Mouse (Mus musculus) brown adipose tissue, adult 24 weeks (tissue): ENCODE measurements around the gene Anp32e. TPM values are rescaled to one million over a fixed set of nuclear protein-coding genes. Genes with fewer than 3 reads are reported as not detected.
"Not testable (repeated sequence)": the region's sequence is repeated elsewhere in the genome, so short reads cannot be mapped to it uniquely, and the experiment has no call there.

ENCODE experiments used
- H3K27ac ChIP-seq: fragments of 200-500 bp; replicated peaks from 2 replicates; pipeline ENCODE4 v1.5.1; 2012; ENCODE audit warnings: low read depth, mild to moderate bottlenecking, low read length
- H3K4me1 ChIP-seq: fragments of 200-500 bp; 2 replicates; pipeline ENCODE4 v1.6.1; 2012; ENCODE audit warnings: low read length, mixed read lengths; ENCODE audit not compliant: control insufficient read depth, insufficient read depth, insufficient read length
- H3K4me3 ChIP-seq: fragments of 200-500 bp; 2 replicates; pipeline ENCODE4 v1.5.1; 2012; ENCODE audit warnings: low read depth, mild to moderate bottlenecking, low read length, moderate library complexity; ENCODE audit not compliant: insufficient read depth
- polyA plus RNA-seq: library from polyadenylated mRNA; stranded (reverse); fragments of >200 nt; gene quantifications from 2 replicates; pipeline ENCODE4 v1.2.4, GENCODE M21; 2012; ENCODE audit not compliant: missing spikeins, insufficient read depth, insufficient read length

Gene Anp32e
- polyA plus RNA-seq, 1 experiment = 78.5 TPM

DNA sequence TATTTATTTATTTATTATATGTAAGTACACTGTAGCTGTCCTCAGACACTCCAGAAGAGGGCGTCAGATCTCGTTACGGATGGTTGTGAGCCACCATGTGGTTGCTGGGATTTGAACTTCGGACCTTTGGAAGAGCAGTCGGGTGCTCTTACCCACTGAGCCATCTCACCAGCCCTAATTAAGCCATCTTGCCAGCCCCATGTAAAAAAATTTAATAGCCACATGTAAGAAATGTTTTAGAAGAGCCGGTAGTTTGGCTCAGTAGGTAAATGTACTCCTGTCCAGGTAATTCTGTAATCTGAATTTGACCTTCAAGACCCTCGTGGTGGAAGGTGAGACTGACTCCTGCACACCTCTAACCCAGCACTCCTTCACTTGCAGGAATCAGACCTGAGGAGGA lies 41.6 kb downstream of the Anp32e start:
- H3K4me1 ChIP-seq = not testable (repeated sequence)

DNA sequence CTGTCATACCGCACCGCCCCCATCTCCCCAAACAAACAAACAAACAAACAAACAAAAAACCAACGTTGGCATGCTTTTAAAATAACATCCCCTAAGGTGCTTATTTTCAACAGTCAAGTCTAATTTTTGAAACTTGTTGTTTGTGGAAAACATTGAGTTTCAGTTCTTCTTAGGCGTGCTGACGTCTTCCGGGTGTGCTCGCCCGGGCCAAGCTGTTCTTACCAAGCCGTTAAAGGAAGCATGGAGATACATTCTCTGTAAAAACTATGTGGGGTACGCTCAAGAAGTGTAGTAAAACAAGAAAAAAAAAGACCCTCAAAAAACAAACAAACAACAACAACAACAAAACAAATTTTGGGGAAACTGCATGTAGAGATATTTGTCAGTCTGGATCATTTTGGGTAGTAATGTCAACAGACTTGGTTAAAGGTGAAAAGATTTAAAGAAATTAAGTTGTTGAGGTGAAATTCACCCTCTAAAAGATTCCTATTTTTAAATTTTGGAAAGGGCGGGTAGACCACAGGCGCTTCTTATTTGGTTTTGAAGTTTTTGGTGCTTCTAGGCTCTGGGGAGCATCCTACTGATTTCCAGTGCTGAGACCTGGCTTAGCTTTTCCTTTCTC lies 43.3 kb downstream of the Anp32e start:
- peak overlapping the region; percentile 81 for H3K27ac ChIP-seq
- no peaks in the 10 kb centered on the region for H3K4me1 ChIP-seq
- no peak overlapping the region for H3K4me3 ChIP-seq

More for the DNA sequence above, 41.6 kb downstream of the Anp32e start:
- not testable (repeated sequence) for H3K27ac ChIP-seq, H3K4me3 ChIP-seq

GRCm38 (mm10) chr3:95972873-95973634 lies 44.0 kb downstream of the Anp32e start:
- H3K4me3 ChIP-seq = no peak overlapping the region
- no peaks in the 10 kb centered on the region for H3K4me1 ChIP-seq
- peak overlapping the region; percentile 81 for H3K27ac ChIP-seq

DNA sequence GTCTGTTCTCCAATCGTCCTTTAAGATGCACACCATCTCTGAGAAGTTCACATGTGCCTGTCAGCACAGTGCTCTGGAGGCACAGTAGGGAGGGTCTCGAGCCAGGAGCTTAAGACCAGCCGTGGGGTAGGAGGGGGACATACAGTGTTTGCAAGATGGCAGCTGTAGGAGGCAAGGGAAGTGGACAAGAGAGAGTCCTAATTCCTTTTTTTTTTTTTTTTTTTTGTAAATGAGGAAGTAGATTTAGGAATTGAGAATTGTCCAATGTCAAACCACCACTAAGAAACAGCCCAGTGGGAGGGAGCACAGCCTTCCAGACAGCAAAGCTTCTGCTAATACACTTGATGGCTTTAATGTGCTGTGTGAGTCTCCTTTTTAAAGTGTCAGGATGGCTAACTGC lies 48.0 kb downstream of the Anp32e start:
- no peaks in the 10 kb centered on the region for H3K4me1 ChIP-seq
- H3K27ac ChIP-seq = peak overlapping the region; percentile 84
- no peak overlapping the region for H3K4me3 ChIP-seq

DNA sequence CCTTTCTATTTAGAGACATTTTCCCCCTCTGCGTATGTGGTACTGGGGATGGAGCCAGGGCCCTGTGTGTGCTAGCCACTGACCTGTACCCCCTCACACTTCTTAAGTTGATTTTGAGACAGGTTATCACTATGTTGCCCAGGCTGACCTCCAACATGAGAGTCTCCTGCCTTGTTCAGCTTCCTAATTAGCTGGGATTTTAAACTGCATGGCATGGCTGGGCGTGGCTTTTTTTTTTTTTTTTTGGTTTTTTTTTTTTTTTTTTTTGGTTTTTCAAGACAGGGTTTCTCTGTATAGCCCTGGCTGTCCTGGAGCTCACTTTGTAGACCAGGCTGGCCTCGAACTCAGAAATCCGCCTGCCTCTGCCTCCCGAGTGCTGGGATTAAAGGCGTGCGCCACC lies 48.5 kb downstream of the Anp32e start:
- H3K4me3 ChIP-seq, H3K4me1 ChIP-seq: not testable (repeated sequence)
- peak overlapping the region; percentile 82 for H3K27ac ChIP-seq

- Histone ChIP-seq H3K27ac (peak overlapping the region; percentile 46), H3K4me3 (no peak overlapping the region), H3K4me1 (no peaks in the 10 kb centered on the region)
Observed at GRCm38 (mm10) chr3:95978265-95978664, 49.2 kb downstream of the Anp32e start.

GRCm38 (mm10) chr3:95980276-95980970 lies 51.4 kb downstream of the Anp32e start:
- H3K4me1 ChIP-seq = no peaks in the 10 kb centered on the region
- no peak overlapping the region for H3K27ac ChIP-seq
- H3K4me3 ChIP-seq = no peak overlapping the region

- 0 out of 2 replicates have a peak, but pooled peaks cover 4% of the 10 kb centered on the region for H3K4me1 ChIP-seq
- H3K4me3 ChIP-seq = no peak overlapping the region
- H3K27ac ChIP-seq = no peak overlapping the region
Observed at GRCm38 (mm10) chr3:95982129-95982528, 53.1 kb downstream of the Anp32e start.

GRCm38 (mm10) chr3:95985209-95986000 lies 56.4 kb downstream of the Anp32e start:
- Histone ChIP-seq H3K27ac (peak overlapping the region; percentile 64), H3K4me1 (0 out of 2 replicates have a peak, but pooled peaks cover 4% of the 10 kb centered on the region), H3K4me3 (peak overlapping the region; percentile 10)

- peak overlapping the region; percentile 64 for H3K27ac ChIP-seq
- H3K4me1 ChIP-seq = 0 out of 2 replicates have a peak, but pooled peaks cover 4% of the 10 kb centered on the region
Observed at GRCm38 (mm10) chr3:95986001-95986622, 57.1 kb downstream of the Anp32e start.

DNA sequence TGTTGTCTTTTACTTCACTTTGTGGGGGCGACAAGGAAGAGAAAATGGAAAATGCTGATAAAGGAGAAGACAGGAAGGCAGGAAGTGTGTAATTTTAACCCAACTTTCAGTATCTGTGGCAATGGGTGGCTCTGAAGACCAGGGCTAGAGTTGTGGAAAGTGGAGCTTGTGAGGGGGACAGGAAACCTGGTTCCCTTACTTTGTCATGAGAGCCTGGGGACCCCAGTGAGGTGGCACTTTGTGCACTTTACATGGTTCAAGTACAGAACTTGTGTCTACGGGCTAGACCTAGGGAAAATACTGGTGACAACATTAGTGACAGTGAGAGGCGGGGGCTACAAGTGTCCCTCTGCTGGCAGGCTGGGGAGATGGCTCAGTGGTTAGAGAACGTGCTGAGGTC lies 57.9 kb downstream of the Anp32e start:
- H3K4me1 ChIP-seq = 0 out of 2 replicates have a peak, but pooled peaks cover 4% of the 10 kb centered on the region
- H3K4me3 ChIP-seq = no peak overlapping the region
- H3K27ac ChIP-seq = peak overlapping the region; percentile 63

More at GRCm38 (mm10) chr3:95986001-95986622, 57.1 kb downstream of the Anp32e start:
- H3K4me3 ChIP-seq = peak overlapping the region; percentile 37

DNA sequence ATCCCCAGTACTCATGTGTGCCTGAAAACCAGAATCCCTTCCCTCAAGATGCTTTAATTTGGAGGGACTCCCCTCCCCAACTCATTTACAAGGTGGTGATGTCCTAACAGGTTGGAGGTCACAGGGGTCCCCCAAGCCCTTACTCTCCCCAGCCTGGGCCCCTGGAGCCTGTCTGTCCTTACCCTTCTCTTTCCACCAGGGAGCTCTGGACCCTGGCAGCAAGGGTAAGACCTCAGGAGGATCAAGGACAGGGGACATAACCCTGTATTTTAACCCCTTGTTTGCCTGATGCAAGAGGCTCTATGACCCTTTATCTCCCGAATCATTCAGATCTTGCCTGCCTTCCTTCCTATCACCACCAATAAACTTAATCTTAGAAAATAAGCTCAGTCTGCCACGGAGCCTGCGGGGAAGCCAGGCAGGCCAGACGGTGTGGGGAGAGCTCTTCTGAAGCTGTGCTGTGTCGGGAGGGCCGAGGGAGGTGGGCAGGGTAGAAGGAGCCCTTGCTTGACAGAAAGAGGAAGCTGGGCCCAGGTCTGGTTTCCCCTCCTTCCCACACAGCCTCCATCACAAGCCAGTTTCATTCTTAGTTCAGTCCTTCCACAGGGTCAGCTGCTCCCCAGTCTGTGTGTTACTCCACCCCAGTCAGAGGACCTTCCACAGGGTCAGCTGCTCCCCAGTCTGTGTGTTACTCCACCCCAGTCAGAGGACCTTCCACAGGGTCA lies 58.5 kb downstream of the Anp32e start:
- Histone ChIP-seq H3K27ac (peak overlapping the region; percentile 63), H3K4me3 (no peak overlapping the region), H3K4me1 (peaks cover 8% of the 10 kb centered on the region; the same call in 1 of the 2 replicates)

GRCm38 (mm10) chr3:95988138-95988537 lies 59.1 kb downstream of the Anp32e start:
- Histone ChIP-seq H3K27ac (peak overlapping the region; percentile 57; the same call in 1 of the 2 replicates), H3K4me3 (no peak overlapping the region), H3K4me1 (peaks cover 8% of the 10 kb centered on the region; the same call in 1 of the 2 replicates)

DNA sequence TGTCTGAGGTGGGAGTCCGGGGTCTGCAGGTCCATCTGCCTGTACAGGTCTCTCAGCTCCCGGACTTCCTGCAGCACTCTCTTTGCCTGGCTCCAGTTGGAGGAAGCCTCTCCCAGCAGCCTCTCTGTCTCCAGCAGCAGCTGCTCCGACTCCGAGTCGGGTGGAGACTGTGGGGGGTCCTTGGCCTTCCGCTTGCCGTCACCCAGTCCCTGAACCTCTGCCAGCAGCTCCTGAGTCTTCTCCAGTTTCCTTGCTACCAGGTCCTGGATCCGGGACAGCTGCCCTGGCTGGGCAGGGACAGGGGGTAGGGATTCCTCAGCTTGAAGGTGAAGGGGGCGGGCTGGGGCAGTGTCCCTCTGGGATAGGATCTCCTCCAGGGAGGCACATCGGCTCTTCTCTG lies 59.9 kb downstream of the Anp32e start:
- Histone ChIP-seq H3K27ac (no peak overlapping the region), H3K4me1 (peaks cover 8% of the 10 kb centered on the region; the same call in 1 of the 2 replicates), H3K4me3 (no peak overlapping the region)
